Mouse (Mus musculus) skeletal muscle tissue, adult 2 months (tissue): Measurements from ENCODE around the gene Tardbp.
A peak's percentile ranks its signal among the peaks of the same experiment; 100 is the strongest.

Source experiments
- DNase-seq: peaks from one replicate; pipeline ENCODE4 v3.0.0-alpha.2; 2012; ENCODE audit warnings: low read depth, low spot score

The Tardbp gene

DNA sequence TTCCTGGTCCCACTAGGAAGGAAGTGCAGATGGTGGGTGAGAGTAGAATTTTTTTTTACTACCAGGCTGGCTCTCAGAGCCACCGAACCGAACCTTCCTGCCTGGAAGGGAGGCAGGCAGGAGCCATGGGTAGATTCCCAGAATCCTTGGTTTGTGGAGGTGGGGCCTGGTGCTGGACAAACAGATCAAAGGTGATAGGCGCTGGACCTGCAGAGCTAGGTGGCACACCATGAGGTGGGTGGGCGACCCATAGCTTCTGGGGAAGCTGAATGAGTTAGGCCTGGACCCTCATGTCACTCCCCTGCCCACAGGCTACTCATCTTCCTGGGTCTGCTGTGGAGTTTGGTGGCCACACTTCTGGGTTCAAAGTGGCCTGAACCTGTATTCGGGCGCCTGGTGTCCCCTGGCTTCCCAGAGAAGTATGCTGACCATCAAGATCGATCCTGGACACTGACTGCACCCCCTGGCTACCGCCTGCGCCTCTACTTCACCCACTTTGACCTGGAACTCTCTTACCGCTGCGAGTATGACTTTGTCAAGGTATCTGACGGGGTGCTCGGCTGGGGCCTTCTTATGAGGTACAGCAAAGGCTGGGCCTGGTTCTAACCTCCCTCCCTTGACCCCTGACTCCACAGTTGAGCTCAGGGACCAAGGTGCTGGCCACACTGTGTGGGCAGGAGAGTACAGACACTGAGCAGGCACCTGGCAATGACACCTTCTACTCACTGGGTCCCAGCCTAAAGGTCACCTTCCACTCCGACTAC is 24.3 kb downstream of the Tardbp start, which contains the start of gene Masp2:
Masp2 (plus strand) TSS at position 198 of the 764 bp plus-strand sequence.
- DNase-seq = no peak

DNA sequence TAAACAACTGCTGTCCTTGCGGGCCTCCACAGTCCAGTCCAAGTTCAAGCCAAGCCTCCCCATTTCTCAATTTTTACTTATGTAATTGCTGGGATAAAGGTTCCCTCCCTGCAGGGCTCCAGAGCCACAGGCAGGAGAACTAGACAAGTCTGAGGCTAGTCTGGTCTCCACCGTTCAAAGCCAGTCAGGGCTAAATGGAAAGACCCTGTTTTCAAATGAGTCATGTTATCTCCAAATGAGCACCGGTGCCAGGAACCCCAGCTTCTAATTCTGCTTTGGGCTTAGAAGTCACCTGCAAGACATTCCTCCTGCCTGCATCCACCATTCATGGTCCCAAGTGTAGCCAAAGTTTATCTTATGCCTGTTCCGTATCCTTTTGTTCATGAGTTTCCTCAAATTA is 24.9 kb downstream of the Tardbp start:
- DNase-seq = no peak

DNA sequence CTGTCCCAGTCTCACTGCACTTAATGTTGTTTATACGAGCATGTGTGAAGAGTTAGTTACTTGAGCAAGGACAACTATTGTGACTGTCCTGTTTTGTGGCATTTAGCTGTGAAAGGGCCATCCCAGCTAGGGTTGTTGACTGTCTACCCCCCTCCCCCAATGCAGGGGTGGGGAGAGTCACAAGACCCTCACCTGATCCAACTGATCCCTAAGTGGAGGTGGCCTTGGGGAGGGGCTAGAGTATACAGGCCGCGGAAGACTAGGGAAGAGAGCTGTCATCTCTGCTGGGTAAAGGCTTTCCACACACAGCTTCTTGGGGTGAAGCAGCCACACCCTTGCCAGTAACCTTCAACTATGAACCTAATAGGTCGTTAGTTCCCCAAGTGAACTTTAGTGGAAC is 26.5 kb downstream of the Tardbp start:
- no peak for DNase-seq

DNA sequence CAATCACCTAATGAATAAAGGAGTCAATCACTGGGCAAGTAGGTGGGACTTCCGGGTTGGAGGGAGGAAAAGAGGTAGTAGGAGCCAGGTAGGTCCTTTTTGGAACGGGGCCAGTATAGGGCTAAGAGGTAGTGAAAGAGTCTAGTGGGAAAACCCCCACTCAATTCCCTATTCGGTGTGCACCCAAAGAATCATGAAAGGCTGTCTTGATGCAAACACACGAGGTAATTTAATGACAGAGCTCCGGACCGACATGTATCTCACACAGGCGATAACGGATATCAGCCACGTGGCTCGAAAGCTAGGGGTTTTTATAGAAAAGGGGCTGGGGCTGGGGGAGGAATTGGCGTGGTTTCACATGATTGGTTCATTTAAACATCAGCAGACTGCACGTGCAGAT is 28.0 kb downstream of the Tardbp start:
- DNase-seq = no peak

DNA sequence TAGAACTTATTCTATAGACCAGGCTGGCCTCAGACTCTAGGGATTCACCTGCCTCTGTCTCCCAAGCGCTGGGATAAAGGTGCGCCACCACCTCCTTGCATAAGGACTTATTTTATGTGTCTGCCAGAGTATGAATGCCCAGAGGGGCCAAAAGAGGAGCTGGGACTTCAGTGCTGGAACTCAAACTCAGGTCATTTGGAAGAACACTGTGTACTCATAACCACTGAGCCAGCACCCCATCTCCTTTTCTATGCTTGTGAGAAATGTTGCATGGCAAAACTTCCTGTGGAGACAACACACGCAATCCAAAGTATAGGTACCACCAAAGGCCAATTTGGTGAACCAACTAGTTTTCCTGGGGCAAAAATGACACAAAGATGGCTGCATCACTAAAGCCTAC is 30.1 kb downstream of the Tardbp start:
- no peak for DNase-seq

DNA sequence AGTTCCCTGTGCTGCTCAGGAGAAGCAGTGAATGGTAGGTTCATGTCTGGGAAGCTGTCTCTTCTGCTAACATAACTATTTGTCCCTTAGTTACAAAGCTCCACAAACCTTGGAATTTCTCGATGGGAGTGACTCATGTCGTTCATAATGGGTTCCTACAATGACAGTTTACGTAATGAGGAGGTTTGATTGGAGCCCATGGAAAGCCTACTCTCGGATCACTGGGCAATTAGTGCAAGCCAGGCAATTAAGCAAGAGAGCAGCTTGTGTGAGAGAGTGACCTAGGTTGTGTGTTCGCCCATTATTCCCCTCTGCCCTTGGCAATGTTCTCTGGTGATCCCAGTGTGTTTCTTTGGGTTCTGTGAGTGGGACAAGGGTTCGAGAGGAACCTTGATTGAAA is 30.9 kb downstream of the Tardbp start:
- no peak for DNase-seq

DNA sequence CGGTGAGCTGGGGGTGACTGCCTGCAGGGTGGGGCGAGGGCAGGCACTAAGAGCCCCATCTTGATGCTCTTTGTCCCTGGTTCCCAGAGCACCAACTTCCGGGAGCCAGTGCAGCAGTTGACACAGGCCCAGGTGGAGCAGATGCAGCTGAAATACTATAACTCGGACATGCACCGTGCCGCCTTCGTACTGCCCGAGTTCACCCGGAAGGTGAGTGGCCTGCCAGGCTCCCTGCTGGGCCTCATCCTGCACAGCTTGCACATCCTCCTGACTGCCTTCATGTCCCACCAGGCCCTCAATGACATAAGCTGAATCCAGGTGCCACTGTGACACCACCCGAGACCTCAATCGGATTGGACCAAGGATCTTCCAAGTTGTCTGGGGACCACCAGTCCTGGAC is 32.8 kb downstream of the Tardbp start:
- no peak for DNase-seq

DNA sequence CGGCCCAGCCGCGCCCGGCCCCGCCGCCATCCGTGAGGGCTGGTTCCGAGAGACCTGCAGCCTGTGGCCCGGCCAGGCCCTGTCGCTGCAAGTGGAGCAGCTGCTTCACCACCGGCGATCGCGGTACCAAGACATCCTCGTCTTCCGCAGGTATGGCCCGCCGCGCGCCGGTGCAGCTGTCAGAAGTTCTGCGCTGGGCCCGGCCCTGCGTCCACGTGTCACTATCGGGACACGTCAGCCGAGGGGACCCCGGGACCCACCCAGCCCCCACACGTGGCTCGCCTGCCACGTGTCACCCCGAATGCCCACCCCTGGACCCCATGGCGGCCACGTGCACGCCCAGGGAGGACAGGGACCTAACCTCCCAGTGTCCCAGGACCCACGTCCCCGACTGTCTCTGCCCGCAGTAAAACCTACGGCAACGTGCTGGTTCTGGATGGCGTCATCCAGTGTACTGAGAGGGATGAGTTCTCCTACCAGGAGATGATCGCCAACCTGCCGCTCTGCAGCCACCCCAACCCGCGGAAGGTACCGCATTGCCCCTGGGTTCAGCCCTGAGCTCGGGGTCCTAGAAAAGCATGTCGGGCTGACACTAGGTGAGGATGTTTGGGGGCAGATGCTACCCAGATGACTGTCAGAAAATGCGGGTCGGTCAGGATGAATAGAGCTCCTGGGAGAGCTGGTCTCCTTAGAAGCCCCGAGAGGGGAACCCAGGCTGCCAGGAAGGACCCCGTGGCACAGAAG is 35.0 kb downstream of the Tardbp start:
- DNase-seq = peak; percentile 54

DNA sequence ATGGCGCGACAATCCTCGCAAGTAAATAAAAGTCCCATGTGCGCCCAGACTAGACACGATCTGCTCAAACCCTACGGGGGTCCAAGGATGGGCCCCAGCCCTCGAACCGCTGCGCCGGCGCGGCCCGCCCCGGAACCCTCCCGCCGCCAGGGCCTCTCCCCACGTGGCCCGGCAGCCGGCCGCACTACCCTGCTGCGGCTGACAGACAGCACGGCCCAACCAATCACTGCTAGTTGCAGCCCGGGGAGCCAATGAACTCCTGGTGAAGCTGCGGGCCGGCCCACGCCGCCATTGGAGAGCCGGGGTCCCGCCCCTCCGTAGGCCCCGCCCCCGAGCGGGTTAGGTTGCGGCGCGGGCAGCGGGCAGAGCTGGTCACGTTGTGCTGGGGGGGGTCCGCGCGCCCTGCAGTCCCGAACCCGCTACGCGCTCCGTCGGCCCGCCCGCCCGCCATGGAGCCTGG is 35.6 kb downstream of the Tardbp start, which contains the start of gene Srm:
Srm (plus strand) TSS at position 333 of the 460 bp plus-strand sequence.
- peak; percentile 97 for DNase-seq

DNA sequence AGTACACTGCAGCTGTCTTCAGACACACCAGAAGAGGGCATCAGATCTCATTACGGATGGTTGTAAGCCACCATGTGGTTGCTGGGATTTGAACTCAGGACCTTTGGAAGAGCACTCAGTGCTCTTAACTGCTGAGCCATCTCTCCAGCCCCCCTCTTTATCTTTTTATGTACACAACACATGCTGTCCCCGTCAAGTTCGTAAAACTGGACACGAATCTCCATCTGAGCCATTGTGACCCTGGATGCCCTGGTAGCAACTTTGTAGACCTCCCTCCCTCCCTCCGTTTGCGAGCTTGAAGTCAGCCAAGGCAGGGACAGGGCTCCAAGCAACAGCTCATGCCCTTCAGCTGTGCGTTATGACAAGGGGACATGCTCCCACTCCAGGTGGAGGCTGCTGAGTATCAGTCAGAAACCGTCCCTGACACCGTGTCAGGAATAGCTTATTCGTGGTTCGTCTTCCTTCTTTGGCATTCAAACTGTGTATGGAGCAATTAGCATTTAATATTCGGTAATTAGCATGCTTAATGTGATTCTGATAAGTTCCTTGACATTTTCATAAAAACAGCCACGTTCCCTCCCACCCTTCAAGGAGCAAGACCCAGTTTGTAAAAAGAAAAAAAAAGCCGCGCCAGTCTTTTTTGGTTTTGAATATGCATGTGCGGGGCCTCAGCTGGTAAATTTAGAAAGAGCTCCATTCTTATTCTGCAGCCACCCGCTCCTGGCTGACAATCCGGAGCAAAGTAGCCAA is 36.2 kb downstream of the Tardbp start:
- DNase-seq = peak; percentile 44

DNA sequence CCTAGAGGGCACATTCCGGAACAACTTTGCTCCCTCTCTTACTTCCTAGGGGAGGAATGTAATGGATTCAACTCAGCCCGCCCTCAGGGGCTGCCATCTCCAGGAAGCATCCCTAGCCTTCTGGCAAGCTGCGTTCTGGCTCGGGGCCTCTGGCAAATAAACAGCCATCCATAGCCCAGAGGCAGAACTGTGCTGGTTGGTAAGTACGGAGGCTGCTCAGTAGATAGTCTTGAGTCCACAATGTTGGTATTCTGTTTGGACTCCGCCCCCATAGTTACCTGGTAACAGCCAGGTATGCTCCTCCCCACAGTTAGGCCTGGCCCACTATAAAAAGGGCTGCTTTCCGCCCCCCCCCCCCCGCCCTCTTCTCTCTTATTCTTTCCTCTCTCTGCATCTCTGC is 37.3 kb downstream of the Tardbp start:
- DNase-seq = no peak

DNA sequence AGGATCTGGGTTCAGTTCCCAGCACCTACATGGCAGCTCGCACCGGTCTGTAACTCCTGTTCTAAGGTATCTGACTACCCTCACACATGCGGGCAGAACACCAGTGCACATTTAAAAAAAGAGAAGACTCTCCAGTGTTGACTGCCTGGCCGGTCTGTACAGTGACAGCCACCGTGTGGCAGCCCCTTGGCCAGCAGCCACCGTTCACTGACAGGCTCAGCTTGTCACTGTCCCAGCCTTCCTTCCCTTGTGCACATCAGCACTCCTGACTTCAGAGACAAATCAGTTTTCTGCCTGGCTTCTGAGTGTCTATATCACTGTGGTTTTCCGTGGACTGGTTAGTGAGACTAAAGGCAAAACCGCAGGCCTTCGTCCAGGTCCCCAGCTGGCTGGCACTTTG is 38.0 kb downstream of the Tardbp start:
- DNase-seq = no peak

DNA sequence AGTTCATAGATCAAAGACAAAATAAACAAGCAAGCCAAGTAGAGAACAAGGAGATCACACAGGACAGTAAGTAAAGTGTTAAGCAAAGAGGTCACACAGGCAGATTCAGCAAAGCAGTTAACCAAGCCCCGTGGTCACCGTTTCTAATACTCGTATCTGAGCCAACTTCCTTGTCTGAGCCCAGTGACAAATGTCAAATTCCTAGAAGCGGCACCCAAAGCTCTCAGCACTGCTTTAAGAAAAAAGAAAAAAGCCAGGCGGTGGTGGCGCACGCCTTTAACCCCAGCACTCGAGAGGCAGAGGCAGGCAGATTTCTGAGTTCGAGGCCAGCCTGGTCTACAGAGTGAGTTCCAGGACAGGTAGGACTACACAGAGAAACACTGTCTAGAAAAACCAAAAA is 40.2 kb downstream of the Tardbp start:
- no peak for DNase-seq

DNA sequence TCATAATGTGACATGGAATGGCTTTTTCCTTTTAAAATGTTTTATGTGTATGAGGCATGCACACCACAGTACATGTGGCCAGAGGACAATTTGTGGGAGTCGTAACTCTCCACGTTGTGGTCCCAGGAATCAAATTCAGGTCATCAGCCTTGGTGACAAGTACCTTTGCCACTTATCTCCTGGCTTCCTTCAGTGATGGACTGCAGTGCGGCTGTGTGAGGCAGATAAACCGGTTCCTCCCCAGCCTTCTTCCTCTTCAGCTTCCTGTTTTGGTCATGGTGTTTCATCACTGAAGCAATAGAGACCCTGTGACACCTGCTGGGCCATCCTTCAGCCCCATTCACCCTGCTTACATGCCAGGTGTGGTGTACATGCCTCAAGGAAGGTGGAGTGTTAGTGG is 43.6 kb downstream of the Tardbp start:
- DNase-seq = no peak

DNA sequence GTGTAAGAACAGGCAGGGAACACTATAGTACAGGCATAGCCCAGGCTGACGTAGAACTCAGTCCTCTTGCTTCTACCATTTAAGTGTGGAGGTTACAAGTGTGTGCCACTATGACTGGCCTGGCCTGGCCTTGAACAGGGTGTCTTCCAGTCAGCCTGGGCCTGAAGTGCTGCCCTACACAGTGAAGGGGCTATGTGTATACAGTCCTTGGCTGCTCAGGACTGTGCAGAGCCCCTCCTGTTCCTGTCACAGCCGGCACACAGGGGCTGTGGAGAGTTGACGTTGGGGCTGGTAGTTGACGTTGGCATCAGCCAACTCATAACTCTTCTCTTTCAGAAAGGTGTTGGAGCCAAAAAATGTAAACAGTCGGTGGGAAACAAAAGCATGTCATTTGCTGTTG is 45.4 kb downstream of the Tardbp start:
- DNase-seq = no peak

DNA sequence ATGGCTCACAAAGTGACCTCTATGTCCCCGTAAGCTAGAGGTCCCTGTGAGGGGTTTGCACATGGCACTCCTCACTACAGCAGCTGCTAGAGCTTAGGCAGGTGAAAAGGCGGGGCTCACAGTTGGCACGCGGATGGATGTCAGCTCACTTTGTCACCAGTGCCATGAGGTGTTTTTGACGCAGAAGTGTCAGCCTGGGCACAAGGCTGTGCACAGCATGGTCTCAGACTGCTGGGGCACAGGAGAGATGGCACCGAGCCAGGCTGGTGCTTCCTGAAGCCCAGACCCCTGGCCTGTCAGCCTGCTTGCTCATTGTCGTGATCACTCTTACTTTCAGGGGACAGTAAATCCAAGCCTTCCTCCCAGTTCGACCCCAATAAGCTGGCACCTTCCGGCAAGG is 46.1 kb downstream of the Tardbp start:
- no peak for DNase-seq

DNA sequence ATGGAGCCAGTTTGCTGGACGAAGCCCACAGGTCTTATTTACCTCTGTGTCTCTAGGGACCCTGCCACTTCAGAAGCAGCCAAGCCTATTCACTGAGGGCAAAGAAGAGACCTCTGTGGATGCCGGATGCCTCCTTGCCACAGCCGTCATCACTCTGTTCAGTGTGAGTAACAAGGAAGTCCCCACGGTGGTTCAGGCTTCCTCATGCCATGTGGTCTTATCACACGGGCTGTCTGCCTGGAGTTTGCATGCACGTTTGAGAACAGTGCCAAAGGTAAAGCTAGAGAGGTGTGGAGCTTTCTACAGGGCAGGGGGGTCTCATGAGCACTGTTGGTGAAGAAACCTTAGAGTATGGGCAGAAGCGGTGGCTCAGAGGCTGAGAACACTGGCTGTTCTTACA is 53.6 kb downstream of the Tardbp start:
- no peak for DNase-seq

DNA sequence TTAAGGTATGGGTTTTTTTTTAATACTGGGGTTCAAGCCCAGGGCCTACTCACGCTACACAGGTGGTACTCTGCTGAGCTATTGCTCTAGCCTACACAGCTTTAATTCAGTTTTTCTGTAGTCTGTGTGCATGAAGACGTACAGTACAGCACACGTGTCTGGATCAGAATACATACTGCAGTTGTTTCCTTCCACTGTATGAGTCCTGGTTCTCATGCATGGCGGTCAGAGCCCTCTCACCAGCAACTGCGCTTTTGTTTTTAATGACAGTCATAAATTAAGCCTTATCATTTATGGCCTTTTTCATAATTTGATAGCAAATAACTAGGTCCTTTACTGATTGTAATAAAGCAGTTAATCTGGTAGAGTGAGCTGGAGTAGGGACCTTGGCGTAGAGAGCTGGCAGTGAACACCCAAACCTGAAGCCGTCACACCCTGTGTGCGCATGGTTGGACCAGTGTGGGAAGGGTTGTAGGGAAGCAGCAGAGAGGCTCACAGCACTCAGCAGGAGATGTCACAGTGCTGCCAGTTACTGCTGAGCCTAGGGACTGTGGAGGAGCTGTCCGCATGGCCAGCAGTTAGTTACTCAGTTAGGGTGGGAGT is 56.0 kb downstream of the Tardbp start:
- DNase-seq = no peak

DNA sequence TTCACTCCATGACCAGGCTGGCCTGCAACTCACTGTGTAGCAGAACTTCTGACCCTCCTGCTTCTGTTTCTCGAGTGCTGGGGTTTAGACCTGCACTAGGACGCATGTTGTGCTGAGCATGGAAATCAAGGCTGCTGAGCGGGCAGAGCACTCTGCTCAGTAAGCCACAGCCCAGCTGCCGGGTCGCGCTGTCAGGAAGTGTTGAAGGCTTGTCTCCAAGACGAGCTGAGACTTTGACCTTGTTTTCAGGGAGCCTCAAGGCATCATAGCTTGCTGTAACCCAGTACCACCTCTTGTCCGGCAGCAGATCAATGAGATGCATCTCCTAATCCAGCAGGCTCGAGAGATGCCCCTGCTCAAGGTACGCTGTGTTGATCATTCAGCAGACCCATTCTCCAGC is 56.7 kb downstream of the Tardbp start:
- DNase-seq = no peak

DNA sequence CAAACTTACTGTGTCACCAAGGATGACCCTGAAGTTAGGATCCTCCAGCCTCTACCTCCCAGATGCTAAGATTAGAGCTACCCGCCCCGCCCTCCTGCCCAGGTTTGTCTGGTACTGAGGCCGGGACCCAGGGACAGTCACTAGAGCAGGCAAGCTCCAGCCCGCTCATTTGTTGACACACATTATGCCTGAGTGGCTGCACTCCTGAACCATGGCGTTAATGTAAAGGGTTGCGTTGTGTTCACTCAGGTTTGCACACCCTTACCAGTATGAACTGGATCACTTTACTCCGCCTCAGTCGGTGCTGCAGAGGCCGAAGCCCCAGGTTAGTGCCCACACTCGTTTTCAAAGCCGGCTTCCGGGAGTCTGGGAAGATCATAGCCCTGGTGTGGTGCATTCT is 63.2 kb downstream of the Tardbp start:
- no peak for DNase-seq

DNA sequence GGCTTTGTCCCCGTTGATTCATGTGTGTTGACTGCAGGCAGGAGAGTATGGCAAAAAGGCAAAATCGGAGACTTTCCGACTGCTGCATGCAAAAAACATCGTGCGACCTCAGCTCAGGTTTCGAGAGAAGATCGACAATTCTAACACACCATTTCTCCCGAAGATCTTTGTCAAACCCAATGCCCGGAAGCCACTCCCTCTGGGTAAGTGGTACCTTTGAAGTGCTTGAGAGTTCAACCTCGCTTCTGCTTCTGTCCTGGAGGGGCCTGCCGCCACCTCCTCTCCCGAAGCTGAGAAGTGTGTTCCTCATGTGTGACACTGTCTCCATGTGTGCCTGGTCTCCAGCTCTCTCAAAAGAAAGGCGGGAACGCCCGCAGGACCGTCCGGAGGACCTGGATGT is 64.1 kb downstream of the Tardbp start:
- DNase-seq = no peak
